Mouse (Mus musculus): ENCODE measurements around the gene Dcdc2c.

Dcdc2c gene

GRCm38 (mm10) chr12:28552299-28552698 lies at the start of gene Dcdc2c:
Gene Dcdc2c, minus strand, starts transcription at chr12:28552399.
- no peak for DNase-seq

- DNase-seq: no peak
Measured at GRCm38 (mm10) chr12:28598526-28598991, 46.4 kb upstream of the Dcdc2c start.

GRCm38 (mm10) chr12:28598110-28598509 lies 45.9 kb upstream of the Dcdc2c start:
- no peak for DNase-seq

- no peak for DNase-seq
Measured at GRCm38 (mm10) chr12:28597699-28598098, 45.5 kb upstream of the Dcdc2c start.

DNA sequence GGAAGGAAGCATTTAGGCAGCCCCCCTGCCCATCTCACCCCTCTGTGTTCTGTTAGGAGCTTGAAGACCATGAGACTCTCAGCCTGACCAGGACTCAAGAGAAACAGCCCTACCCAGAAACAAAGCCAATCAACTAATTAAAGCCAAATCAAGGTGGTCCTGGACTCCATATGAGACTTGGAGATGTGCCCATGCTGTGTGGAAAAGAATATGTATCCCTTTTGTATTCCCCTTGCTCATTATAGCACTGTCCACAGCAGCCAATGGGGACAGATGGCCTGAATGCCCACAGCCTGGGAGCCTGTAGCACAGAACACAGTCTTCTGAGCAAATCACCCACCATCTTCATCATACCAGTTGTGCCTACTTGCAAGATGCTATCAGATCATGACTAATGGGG lies 44.7 kb upstream of the Dcdc2c start:
- no peak for DNase-seq

- DNase-seq: no peak
Measured at GRCm38 (mm10) chr12:28590428-28590827, 38.2 kb upstream of the Dcdc2c start.

DNA sequence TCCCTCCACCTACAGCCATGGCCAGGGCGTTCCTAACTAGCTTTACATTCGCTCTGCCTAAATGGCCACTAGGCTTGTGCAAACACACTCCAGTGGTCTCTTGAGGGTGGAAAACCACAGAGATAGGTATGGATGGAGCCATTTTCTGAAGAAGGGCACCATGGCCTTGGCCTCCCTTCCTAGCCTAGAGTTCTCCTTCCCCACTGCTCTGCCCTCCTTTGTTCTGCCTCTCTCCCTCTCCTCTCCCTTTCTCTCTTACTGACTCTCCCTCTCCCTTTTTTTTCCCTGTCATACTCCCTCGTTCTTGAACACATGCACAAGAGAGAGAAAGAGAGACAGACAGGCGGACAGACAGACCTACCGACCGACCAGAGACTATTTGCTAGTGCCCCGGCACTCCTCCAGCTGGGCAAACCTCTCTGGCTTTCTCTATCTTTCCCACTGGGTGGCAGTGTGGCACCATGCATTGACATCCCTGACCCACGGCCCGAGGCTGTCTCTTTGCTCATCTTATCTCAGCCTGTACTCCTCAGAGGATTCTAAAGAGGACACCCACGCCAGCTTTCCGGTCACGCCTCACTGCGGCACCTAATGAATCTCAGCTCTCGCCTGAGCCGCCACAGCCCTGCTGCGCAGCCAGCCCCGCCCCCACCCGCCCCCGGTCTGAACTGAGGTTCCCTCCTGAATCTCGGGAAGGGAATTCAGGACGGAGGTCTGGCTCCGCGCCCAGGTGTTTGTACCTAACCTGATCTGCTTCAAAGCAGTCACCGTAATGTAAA lies 37.1 kb upstream of the Dcdc2c start:
- DNase-seq: peak; percentile 71

DNA sequence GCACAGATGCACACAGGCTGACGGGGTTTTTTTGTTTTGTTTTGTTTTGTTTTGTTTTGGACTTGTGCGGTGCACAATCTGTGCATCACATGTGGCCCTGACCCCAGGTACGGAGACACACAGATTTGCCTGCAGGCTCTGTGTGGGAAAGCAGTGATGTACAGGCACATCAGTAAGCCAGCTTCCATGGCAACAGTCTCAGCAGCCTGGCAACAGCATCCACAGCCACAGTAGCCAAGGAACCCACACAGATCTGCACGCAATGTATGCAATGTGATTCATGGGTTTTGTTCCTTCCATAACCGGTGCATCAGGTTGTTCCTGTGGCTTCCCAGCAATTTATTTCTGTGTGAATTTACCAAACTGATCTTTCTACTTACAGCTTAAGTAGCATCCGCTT lies 35.8 kb upstream of the Dcdc2c start:
- DNase-seq: no peak

DNA sequence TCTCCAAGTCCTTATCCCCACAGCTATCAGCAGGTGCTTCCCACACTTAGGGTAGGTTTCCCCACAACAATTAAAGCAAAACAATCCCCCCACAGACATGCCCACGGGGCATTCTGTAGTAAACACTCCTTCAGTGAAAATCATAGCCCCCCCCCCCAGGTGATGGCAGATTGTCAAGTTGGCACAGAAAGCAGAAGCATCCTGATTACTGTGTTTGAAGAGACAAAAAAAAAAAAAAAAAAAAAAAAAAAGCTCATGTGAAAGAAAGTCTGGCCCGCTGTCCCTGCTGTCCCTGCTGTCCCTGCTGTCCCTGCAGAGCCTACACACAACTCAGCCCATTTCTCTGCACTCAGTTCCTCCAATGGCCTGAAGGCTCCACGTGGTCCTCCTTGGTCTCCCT lies 31.8 kb upstream of the Dcdc2c start:
- no peak for DNase-seq

DNA sequence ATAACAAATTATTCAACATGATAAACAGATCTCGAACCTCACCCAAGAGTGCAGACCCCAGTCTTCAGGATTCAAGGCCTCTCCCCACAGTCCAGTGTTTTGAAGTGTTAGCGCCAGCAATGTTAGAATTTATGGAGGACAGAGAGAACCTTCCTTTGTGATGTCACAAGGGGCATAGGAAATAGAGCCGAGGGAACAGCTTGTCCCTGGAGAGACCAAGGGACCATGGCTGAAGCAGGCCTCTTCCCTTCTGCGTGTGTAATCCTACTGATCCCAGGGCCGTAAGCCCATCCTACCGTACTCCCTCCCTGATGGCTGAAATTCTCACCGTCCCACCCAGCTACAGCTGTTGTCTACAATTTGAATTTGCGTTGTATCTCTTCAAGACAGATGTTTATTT lies 30.2 kb upstream of the Dcdc2c start, which contains the start of gene Allc:
Allc (minus strand) TSS at position 101 of the 400 bp plus-strand sequence.
- DNase-seq: no peak

- DNase-seq: peak; percentile 22
Measured at GRCm38 (mm10) chr12:28579132-28579531, 26.9 kb upstream of the Dcdc2c start.

DNA sequence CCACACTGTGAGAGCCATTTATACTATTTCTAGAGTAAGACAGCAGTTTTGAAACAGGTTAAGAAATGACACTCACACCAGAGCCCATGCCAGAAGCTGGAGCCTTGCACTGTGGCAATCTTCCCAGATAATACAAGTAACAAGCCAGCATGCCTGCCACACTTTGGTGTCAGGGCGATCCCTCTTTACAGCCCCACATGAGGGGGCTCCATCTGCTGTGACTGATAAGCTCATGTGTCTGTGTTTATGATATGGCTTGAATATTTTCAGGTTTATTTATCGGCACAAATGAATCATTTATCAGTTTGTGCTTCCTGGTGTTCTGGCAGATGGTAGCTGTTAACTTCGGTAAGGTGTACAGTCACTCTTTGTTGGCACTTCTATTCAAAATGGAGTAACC lies 25.9 kb upstream of the Dcdc2c start:
- DNase-seq: no peak

DNA sequence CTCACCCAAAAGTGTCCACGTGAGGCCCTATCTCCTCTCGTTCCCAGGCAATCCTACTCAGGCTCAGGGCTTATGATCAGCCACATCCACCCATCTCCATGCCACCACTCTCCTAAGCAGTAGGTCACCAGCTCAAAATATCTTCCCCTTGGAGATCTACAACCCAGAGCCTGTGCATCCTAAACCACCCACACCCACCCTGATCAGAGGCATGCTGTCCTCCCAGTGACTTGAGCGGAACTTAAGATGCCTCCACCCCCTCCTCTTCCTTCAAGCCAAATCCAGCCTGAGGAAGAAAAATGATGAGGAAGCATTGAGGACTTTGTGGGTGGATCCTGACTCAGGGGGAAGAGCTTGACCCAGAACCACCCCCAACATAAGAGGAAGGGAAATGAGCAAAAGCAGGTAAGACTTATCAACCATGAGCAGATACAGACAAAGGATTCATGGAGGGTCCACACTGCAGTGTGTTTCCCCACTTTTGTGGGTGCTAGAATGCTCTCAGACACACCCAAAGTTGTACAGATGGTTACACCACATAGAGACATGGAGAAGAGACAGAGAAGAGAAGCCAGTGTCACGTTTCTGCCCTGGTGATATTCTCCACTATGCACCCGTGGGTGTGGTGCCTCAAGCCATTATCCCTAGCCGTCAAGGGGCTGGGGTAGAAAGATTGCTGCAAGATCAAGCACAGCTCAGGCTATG lies 23.3 kb upstream of the Dcdc2c start:
- no peak for DNase-seq

DNA sequence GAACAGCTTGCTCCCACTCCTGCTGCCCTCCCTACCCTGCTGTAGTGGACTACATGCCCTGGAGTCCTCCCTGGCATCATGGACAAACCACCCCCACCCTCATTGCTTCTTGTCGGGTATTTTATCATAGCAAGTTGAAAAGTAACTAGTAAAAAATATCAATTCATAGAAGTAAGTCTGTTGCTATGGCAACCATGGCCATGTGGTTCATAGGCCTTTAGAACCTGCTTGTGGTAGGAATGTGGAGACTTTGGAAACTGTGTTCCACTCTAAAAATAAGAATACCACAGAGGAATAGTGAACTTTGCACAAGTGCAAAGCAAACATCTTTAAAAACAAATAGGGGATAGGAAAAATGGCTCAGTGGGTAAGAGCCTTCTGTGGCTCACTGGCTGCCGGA lies 20.0 kb upstream of the Dcdc2c start:
- no peak for DNase-seq

DNA sequence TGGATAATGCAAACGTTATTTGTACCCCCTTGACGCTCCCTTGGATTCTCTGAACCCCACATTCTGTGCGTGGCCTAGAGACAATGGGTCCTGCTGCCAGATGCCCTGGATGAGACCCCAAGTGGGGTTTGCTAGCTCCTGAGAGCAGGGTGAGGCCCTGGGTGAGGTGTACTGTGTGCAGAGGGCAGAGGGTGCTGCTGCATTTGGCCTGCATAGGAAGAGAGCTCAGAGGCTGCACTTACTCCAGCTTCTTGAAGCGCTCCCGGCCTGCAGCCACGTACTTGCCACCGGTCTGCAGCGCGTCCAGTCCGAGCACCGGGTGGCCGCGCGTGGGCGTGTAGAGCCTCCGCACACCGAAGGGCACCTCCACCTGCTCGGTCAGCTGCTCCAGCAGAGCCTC lies 424 bp downstream of the Dcdc2c start:
- DNase-seq: no peak

DNA sequence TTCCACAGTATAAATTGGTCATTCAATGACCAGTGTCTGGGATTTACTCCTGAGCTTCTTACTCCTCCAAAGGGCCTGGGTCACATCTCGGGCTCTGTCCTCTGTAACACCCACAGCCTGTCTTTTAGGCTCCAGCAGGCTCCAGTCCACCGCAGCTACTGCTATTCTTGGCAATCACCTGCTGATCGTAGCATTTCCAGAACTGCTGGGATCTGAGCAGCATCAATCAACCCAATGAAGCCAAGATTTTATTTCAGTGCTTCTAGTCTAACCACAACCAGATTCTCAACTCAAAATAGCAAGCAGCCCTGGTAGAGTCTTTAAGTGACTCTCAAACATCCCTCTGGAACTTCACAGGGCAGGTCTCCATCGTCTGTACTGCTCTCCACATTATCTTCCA lies 3.3 kb downstream of the Dcdc2c start:
- no peak for DNase-seq

GRCm38 (mm10) chr12:28514264-28514775 lies 37.9 kb downstream of the Dcdc2c start:
- DNase-seq: no peak

DNA sequence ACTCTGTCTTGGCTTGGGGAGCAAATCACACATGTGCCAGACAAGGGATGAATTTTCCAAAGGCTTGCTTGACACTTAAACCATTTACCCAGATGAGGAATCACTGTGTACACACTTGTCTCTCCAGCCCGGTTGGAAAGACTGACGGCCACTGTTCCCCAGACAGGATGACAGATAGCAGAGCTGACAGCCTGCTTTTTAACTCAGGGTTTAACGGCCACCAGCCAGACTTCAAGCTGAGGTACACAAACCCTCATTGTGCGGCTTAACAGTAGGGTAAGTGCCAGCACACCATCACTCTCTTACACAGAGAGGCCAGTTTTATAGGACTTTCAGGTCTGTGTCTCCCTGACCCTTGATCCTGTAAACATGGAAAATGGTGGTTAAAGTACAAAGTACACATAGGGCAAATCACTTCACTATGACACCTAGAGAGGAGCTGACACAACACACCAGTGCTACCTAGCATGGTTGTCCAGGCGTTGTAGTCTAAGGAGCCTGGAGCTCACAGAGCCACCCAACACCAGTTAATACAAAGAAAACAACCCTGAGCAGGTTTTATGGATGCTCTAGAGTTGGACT lies 42.4 kb downstream of the Dcdc2c start:
- no peak for DNase-seq

- DNase-seq: no peak
Measured at GRCm38 (mm10) chr12:28494289-28494688, 57.9 kb downstream of the Dcdc2c start.

DNA sequence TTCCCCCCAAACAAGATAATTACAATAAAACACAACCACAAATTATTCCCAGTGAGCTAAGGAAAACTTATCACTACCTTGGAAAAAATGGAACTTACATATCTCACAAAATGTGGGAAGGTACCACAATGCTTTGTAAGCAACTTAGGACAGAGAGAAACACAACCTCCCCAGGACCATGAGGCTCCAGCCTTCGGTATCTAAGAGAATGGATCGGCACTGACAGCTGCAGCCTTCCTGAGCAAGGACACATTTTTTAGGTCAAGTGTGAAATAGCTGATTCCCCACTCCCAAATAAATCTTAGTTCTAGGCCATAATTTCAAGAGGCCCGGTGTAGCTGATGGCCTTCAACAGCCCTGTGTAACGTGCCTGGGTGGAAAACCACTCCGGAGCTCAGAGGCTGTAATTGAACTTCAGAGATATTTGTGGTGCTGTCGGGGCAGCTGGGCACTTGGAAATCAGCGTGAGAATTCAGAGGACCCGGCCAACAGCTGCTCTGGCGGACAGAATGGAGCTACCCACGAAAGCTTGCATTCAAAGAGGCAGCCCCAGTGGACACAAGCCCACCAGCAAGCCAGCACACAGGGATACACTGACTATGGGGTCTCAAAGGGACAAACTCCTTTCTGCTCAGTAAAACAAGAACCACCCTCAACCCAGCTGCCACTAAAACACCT lies 69.6 kb downstream of the Dcdc2c start:
- DNase-seq: no peak

DNA sequence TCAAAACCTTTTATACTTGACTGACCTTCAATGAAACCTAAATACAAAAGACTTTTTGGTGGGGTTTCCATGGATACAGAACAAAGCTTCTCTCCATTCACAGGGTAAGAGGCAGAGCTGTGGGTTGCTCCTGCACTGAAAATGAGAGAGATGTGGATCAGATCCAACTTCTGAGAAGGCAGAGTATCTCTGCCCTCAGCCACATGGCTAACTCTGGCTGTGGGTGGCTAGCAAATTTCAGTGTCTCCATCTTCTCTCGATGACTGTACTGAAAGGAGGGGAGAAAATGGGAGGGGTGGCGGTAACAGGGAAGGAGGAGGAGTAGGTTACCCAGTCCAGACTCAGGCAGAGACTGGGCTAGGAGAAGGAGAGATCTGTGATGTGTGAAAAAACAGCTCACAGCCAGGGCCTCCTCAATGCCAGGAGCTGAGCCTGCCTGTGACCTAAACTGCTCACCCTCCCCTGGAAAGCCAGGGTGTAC lies 91.2 kb downstream of the Dcdc2c start:
- no peak for DNase-seq

DNA sequence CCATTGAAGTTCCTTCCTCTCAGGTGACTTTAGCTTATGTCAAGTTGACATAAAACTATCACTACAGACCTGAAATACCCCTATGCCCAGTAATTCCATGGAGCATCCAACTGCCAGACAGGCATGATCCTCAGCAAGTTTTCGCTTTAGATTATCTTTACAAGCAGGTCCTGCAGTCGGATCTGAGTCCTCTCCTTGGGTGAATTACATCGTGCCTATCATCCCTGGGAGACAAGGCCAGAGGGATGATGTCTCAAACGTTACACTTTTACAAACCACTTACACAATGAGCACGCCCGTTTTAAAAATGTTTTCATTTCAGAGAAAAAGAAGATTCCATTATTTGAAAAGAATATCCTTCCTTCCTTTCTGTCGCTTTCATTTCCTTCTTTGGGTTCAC lies 91.7 kb downstream of the Dcdc2c start:
- no peak for DNase-seq

GRCm38 (mm10) chr12:28458786-28459185 lies 93.4 kb downstream of the Dcdc2c start:
- no peak for DNase-seq
